Mouse (Mus musculus): ENCODE results near the gene Batf3. TPM values are rescaled to one million over a fixed set of nuclear protein-coding genes. Genes with fewer than 3 reads are reported as not detected.

The Batf3 gene
- polyA plus RNA-seq, 2 experiments = 1.5 to 1.8 TPM

- H3K9me3 ChIP-seq (ENCODE audit: control insufficient read depth, low read length) = no peaks in the 10 kb centered on the region
- DNase-seq (ENCODE audit: low read depth in 3 of 3, low spot score in 3 of 3) (no peak), ATAC-seq (ENCODE audit: insufficient read depth) (0 out of 2 replicates have a peak, but pooled peaks have one; percentile 10)
- H3K9ac ChIP-seq (replicated peaks) = no peak overlapping the region
- WGBS (ENCODE audit: insufficient replicate concordance) = 54% methylated on average over 12 of the region's 12 CpGs
- H3K4me3 ChIP-seq (ENCODE audit: insufficient read depth in 1 of 2, low read depth in 2 of 2, low read length in 2 of 2) = no peak overlapping the region
- peaks cover 0 to 7% of the 10 kb centered on the region in 2 experiments; a peak in 2 of 4 replicates for H3K4me1 ChIP-seq (replicated peaks; ENCODE audit: control insufficient read depth in 2 of 2, insufficient read depth in 2 of 2, low read length in 1 of 2)
- H3K36me3 ChIP-seq (replicated peaks; ENCODE audit: control insufficient read depth, insufficient read depth, low read depth) = peaks cover 29% of the 10 kb centered on the region
- H3K4me2 ChIP-seq (ENCODE audit: low read depth) = no peak overlapping the region
- no peaks in the 10 kb centered on the region for H3K27me3 ChIP-seq (ENCODE audit: control insufficient read depth, insufficient read depth, low read length)
- TF ChIP-seq CTCF (IDR thresholded peaks at IDR 0.05; ENCODE audit: low read depth) = no peak
- no peak for TF ChIP-seq EP300 (IDR thresholded peaks at IDR 0.05; ENCODE audit: low read depth)
- no peak overlapping the region for H3K27ac ChIP-seq
These were observed 12.1 kb upstream of the Batf3 start for GRCm38 (mm10) chr1:191085597-191085996.

- Histone ChIP-seq H3K4me2 (ENCODE audit: low read depth) (no peak overlapping the region), H3K27me3 (ENCODE audit: control insufficient read depth, insufficient read depth, low read length) (no peaks in the 10 kb centered on the region), H3K4me3 (ENCODE audit: insufficient read depth in 1 of 2, low read depth in 2 of 2, low read length in 2 of 2) (no peak overlapping the region), H3K9ac (replicated peaks) (no peak overlapping the region), H3K27ac (no peak overlapping the region), H3K4me1 (replicated peaks; ENCODE audit: control insufficient read depth in 2 of 2, insufficient read depth in 2 of 2, low read length in 1 of 2) (peaks cover 0 to 7% of the 10 kb centered on the region in 2 experiments; a peak in 2 of 4 replicates), H3K9me3 (ENCODE audit: control insufficient read depth, low read length) (no peaks in the 10 kb centered on the region), H3K36me3 (replicated peaks; ENCODE audit: control insufficient read depth, insufficient read depth, low read depth) (peaks cover 23% of the 10 kb centered on the region)
- no peak for DNase-seq (ENCODE audit: low read depth in 3 of 3, low spot score in 3 of 3)
- no peak for ATAC-seq (ENCODE audit: insufficient read depth)
- WGBS (ENCODE audit: insufficient replicate concordance) = 68% methylated on average over 7 of the region's 7 CpGs
- TF ChIP-seq EP300 (IDR thresholded peaks at IDR 0.05; ENCODE audit: low read depth) = no peak
- TF ChIP-seq CTCF (IDR thresholded peaks at IDR 0.05; ENCODE audit: low read depth) = no peak
These were observed 11.3 kb upstream of the Batf3 start for GRCm38 (mm10) chr1:191086304-191086878.

- TF ChIP-seq EP300 (IDR thresholded peaks at IDR 0.05; ENCODE audit: low read depth) = no peak
- no peak for TF ChIP-seq CTCF (IDR thresholded peaks at IDR 0.05; ENCODE audit: low read depth)
- H3K27ac ChIP-seq = no peak overlapping the region
- peaks cover 0 to 7% of the 10 kb centered on the region in 2 experiments; a peak in 2 of 4 replicates for H3K4me1 ChIP-seq (replicated peaks; ENCODE audit: control insufficient read depth in 2 of 2, insufficient read depth in 2 of 2, low read length in 1 of 2)
- no peak overlapping the region for H3K4me3 ChIP-seq (ENCODE audit: insufficient read depth in 1 of 2, low read depth in 2 of 2, low read length in 2 of 2)
- WGBS (ENCODE audit: insufficient replicate concordance) = 75% methylated on average over 8 of the region's 8 CpGs
- DNase-seq (ENCODE audit: low read depth in 3 of 3, low spot score in 3 of 3) = no peak
- H3K4me2 ChIP-seq (ENCODE audit: low read depth) = no peak overlapping the region
- H3K9me3 ChIP-seq (ENCODE audit: control insufficient read depth, low read length) = no peaks in the 10 kb centered on the region
- no peaks in the 10 kb centered on the region for H3K27me3 ChIP-seq (ENCODE audit: control insufficient read depth, insufficient read depth, low read length)
- H3K9ac ChIP-seq (replicated peaks) = no peak overlapping the region
- peaks cover 18% of the 10 kb centered on the region for H3K36me3 ChIP-seq (replicated peaks; ENCODE audit: control insufficient read depth, insufficient read depth, low read depth)
- no peak for ATAC-seq (ENCODE audit: insufficient read depth)
These were observed 10.7 kb upstream of the Batf3 start for GRCm38 (mm10) chr1:191086960-191087359.

- Histone ChIP-seq H3K9ac (replicated peaks) (no peak overlapping the region), H3K9me3 (ENCODE audit: control insufficient read depth, low read length) (no peaks in the 10 kb centered on the region), H3K27ac (no peak overlapping the region), H3K4me1 (replicated peaks; ENCODE audit: control insufficient read depth in 2 of 2, insufficient read depth in 2 of 2, low read length in 1 of 2) (peaks cover 0 to 7% of the 10 kb centered on the region in 2 experiments; a peak in 2 of 4 replicates), H3K36me3 (replicated peaks; ENCODE audit: control insufficient read depth, insufficient read depth, low read depth) (peaks cover 10% of the 10 kb centered on the region), H3K4me2 (ENCODE audit: low read depth) (no peak overlapping the region), H3K4me3 (ENCODE audit: insufficient read depth in 1 of 2, low read depth in 2 of 2, low read length in 2 of 2) (no peak overlapping the region), H3K27me3 (ENCODE audit: control insufficient read depth, insufficient read depth, low read length) (no peaks in the 10 kb centered on the region)
- ATAC-seq (ENCODE audit: insufficient read depth) (no peak), DNase-seq (ENCODE audit: low read depth in 3 of 3, low spot score in 3 of 3) (no peak)
- TF ChIP-seq CTCF (IDR thresholded peaks at IDR 0.05; ENCODE audit: low read depth) = no peak
- TF ChIP-seq EP300 (IDR thresholded peaks at IDR 0.05; ENCODE audit: low read depth) = no peak
- WGBS (ENCODE audit: insufficient replicate concordance) = 26% methylated on average over 5 of the region's 5 CpGs
These were observed 9.7 kb upstream of the Batf3 start for GRCm38 (mm10) chr1:191087955-191088354.

- Histone ChIP-seq H3K36me3 (replicated peaks; ENCODE audit: control insufficient read depth, insufficient read depth, low read depth) (peaks cover 6% of the 10 kb centered on the region), H3K4me1 (replicated peaks; ENCODE audit: control insufficient read depth in 2 of 2, insufficient read depth in 2 of 2, low read length in 1 of 2) (peaks cover 0 to 7% of the 10 kb centered on the region in 2 experiments; a peak in 2 of 4 replicates), H3K27ac (no peak overlapping the region), H3K27me3 (ENCODE audit: control insufficient read depth, insufficient read depth, low read length) (no peaks in the 10 kb centered on the region), H3K9ac (replicated peaks) (no peak overlapping the region), H3K9me3 (ENCODE audit: control insufficient read depth, low read length) (no peaks in the 10 kb centered on the region), H3K4me2 (ENCODE audit: low read depth) (no peak overlapping the region), H3K4me3 (ENCODE audit: insufficient read depth in 1 of 2, low read depth in 2 of 2, low read length in 2 of 2) (no peak overlapping the region)
- TF ChIP-seq EP300 (IDR thresholded peaks at IDR 0.05; ENCODE audit: low read depth) (no peak), CTCF (IDR thresholded peaks at IDR 0.05; ENCODE audit: low read depth) (no peak)
- DNase-seq (ENCODE audit: low read depth in 3 of 3, low spot score in 3 of 3) = no peak
- no peak for ATAC-seq (ENCODE audit: insufficient read depth)
- 20% methylated on average over 6 of the region's 6 CpGs for WGBS (ENCODE audit: insufficient replicate concordance)
These were observed 8.3 kb upstream of the Batf3 start for GRCm38 (mm10) chr1:191089355-191089754.

All from liver, embryonic 14.5 days (tissue).